Mouse (Mus musculus): ENCODE measurements around the gene Sult1e1. TPM values are rescaled to one million over a fixed set of nuclear protein-coding genes. Genes with fewer than 3 reads are reported as not detected.

Sult1e1 gene
- polyA plus RNA-seq, 1 experiment from 2014 or later, result 0.46 TPM

Small RNA genes within 50 kb of the gene (microRNA-seq; reads per million reads assigned to microRNA genes)
- not detected for gene Mir3969

Other genes with a start within 250 kb of the Sult1e1 start
- 3.3 and 3.5 TPM in 2 replicates for gene Ugt2b38, start 167.4 kb downstream of the Sult1e1 start, polyA plus RNA-seq (2015; fragmentation: Nextera tagmentation; extraction: Ambion mirVana)
- gene Ugt2a2, start 109.3 kb downstream of the Sult1e1 start, polyA plus RNA-seq (2015; fragmentation: Nextera tagmentation; extraction: Ambion mirVana), result not detected in 2 replicates
- gene Gm43638, start 104.8 kb downstream of the Sult1e1 start, polyA plus RNA-seq (2015; fragmentation: Nextera tagmentation; extraction: Ambion mirVana), result not detected in 2 replicates
- not detected in 2 replicates for gene Ugt2a1, start 100.7 kb downstream of the Sult1e1 start, polyA plus RNA-seq (2015; fragmentation: Nextera tagmentation; extraction: Ambion mirVana)
- gene Sult1b1, start 53.4 kb downstream of the Sult1e1 start, polyA plus RNA-seq (2015; fragmentation: Nextera tagmentation; extraction: Ambion mirVana), result 2.1 and 2.3 TPM in 2 replicates
- gene Sult1d1, start 22.6 kb downstream of the Sult1e1 start, polyA plus RNA-seq (2015; fragmentation: Nextera tagmentation; extraction: Ambion mirVana), result 66.8 and 72.1 TPM in 2 replicates
- not detected in 2 replicates for gene Csn1s1, start 74.6 kb upstream of the Sult1e1 start, polyA plus RNA-seq (2015; fragmentation: Nextera tagmentation; extraction: Ambion mirVana)
- gene Csn2, start 108.0 kb upstream of the Sult1e1 start, polyA plus RNA-seq (2015; fragmentation: Nextera tagmentation; extraction: Ambion mirVana), result not detected in 2 replicates
- not detected in 2 replicates for gene Csn1s2a, start 183.0 kb upstream of the Sult1e1 start, polyA plus RNA-seq (2015; fragmentation: Nextera tagmentation; extraction: Ambion mirVana)
- not detected in 2 replicates for gene Csn1s2b, start 216.5 kb upstream of the Sult1e1 start, polyA plus RNA-seq (2015; fragmentation: Nextera tagmentation; extraction: Ambion mirVana)
- gene Prr27, start 234.1 kb upstream of the Sult1e1 start, polyA plus RNA-seq (2015; fragmentation: Nextera tagmentation; extraction: Ambion mirVana), result not detected in 2 replicates